Mouse (Mus musculus): ENCODE measurements around the gene Cotl1.

The Cotl1 gene

DNA sequence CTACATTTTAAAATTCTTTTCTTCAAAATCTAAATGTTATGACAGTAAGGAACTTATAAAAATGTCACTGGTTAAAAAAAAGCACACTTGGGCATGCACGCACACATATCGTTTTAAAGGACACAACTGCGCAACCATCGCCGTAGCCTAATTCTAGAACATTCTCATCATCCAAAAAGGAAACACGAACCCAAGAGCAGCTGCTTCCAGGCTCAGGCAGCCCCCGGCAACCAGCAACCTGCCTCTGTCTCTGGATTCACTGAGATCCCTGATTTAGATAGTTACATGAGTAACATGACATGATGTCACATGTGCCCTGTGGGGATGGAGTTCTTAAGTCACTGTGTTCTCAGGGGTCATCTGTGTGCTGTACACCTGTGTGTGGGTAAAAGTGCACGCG is 17.1 kb downstream of the Cotl1 start:
- in situ Hi-C loops (cut with MboI; ENCODE audit: unreplicated experiment in 2 of 2): no loop called here

DNA sequence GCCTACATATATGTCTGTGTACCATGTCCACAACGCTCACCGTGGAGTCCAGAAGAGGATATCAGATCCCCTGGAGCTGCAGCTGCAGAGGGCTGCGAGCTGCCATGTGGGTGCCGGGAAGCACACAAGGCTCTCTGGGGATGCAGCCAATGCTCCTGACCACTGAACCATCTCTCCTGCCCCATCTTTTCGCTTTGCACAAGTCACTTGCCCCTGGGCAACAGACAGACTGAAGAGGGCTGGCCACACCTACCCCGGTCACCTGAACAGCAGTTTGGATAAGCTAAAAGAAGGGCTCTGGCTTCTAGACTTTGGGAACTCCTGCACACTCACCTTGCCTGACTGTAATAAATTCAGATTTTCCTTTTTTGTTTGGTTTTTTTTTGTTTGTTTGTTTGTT is 18.7 kb downstream of the Cotl1 start:
- in situ Hi-C loops (cut with MboI; ENCODE audit: unreplicated experiment in 2 of 2): no loop called here

DNA sequence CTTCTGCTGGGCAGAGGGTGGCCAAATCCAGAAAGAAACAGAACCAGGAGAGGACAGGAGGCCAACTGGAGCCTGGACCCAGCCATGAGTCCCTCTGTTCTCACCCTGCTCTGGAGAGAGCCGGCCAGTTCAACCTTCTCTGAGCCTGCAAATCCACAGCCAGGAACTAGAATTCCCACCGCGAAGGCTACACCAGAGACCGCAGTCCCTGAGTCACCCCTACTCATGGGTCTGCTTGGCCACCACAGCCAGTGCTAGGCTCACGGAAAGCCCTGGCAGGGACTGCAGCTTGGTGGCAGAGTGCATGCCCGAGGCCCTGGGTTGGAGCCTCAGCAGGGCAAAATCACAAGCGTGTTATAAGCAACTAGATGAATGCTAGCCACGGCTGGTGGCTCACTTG is 20.4 kb downstream of the Cotl1 start:
- in situ Hi-C loops (cut with MboI; ENCODE audit: unreplicated experiment in 2 of 2): no loop called here

DNA sequence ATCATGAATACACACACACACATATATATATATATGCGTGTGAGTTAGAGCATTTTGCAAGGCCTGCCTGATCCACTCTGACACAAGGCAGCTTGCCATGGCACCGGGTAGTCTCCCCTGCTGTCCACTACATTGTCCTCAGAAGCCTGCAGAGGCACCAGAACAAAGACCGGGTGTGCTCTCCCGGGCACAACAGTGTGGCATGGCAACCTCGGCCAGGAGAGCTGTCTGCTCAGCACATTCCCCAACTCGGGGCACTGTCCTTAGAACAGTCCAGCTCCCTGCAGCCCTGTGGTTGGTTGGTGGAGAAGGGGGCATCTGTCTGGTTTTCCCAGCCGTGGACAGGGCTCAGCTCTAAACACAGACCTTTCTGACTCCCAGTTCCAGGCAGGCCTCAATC is 21.0 kb downstream of the Cotl1 start:
- in situ Hi-C loops (cut with MboI; ENCODE audit: unreplicated experiment in 2 of 2): no loop called here

DNA sequence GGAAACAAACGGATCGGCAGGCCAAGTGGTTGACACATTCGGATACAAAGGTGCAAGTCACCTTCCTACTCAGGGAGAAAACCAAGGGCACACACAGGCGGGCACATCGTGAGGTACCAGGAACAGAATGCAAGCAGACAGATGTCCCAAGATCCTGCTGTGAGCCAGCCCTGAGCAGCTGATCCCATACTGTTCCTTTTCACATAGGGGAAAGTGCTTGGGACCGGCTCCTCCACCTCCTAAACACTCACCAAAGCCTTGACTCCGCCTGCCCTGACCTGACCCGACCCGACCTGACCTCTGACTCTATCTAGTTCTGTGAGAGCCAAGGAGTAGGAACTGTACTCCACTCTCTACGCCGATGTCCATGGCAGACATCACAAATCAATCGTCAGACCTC is 22.9 kb downstream of the Cotl1 start:
- in situ Hi-C loops (cut with MboI; ENCODE audit: unreplicated experiment in 2 of 2): no loop called here

DNA sequence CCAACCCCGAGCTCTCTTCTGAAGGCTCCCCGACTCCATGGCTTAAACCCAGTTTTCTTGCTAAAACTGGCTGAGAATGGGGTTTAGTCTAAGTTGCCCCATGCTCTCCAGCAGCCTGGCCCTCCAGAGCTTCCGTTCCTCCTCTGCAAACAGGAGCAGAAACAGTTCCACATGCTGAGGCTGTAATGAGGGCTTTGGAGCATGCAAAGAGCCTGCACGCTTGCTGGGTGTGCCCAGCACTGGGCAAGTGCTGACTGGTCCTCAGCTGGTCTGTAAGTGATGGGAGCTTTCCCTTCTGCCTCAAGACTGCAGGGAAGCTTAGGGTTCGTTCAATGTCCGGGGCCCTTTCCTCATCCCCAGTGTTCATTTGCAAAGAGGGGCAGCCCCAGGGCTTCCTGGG is 24.1 kb downstream of the Cotl1 start:
- in situ Hi-C loops (cut with MboI; ENCODE audit: unreplicated experiment in 2 of 2): no loop called here

DNA sequence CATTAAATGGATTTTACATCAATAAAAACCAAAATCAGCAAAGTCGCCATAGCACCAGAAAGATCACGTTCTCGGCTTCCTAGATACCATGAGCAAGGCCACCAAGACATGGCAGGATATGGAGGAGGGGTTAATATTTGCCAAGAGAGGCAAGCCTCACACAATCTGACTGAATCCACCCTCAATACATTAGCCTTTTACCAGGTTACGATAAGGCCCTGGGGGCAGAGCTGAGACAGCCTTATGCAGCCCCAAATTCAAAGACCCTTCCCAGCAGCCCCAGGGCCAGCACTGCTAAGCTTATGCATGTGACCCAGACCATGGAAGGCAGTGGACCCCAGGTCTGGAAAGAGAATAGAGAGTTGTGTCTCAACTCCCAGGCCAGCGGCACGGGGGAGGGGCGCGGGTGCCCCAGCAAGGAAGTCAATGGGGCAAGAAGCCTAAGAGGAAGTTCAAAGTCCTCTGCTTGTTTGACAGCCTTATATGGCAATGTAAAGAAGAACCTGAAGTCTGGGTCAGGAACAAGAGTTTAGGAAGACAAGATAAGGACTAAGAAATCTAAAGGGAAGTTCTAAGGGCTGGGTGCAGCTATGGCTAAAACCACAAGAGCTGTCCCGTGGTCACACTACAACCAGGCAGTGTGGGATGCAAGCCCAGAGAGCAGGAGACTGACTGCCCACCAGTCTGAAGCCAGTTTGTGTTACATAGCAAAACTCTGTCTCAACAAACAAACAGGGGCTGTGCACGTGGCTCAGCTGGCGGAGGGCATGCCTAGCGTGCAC is 27.5 kb downstream of the Cotl1 start:
- in situ Hi-C loops (cut with MboI; ENCODE audit: unreplicated experiment in 2 of 2): no loop called here

DNA sequence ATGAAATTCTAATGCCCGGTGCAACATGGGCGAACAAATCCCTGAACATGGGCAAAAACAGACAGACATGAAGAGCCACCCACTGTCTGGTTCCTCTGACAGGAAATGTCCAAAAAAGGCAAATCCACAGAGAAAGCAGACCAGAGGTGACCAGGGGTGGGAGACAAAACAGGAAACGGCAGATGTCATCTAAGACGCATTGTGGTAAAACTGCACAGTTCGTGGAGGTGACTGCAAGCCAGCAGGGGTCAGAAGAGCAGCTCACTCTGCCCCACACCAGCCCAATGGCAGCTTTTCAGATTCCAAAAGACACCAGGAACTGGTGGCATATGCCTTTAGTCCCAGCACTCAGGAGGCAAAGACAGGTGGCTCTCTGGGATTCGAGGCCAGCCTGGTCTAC is 28.4 kb downstream of the Cotl1 start:
- in situ Hi-C loops (cut with MboI; ENCODE audit: unreplicated experiment in 2 of 2): no loop called here

DNA sequence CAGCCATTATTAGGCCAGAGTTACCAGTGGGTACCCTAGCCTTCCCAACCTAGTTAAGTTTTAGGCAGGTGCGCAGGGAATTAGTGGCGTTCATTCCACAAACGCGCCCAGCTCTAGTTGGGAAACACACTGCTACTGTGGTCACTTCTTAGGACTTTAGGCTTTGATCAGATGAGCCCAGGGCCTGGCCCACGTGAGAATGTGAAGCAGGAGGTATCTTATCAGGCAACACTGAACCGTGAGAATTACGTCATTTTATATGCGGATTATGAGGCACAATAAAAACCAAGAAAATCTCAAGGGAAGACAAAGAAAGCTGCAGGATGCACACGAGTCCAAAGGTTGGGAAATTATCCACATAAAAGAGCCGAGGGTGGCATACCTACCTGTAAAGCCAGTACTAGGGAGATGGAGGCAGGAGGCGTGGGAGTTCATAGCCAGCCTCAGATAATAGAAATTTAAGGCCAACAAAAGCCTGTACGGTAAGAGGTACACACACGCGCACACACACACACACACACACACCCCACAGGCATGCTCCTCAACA is 29.3 kb downstream of the Cotl1 start:
- in situ Hi-C loops (cut with MboI; ENCODE audit: unreplicated experiment in 2 of 2): no loop called here

DNA sequence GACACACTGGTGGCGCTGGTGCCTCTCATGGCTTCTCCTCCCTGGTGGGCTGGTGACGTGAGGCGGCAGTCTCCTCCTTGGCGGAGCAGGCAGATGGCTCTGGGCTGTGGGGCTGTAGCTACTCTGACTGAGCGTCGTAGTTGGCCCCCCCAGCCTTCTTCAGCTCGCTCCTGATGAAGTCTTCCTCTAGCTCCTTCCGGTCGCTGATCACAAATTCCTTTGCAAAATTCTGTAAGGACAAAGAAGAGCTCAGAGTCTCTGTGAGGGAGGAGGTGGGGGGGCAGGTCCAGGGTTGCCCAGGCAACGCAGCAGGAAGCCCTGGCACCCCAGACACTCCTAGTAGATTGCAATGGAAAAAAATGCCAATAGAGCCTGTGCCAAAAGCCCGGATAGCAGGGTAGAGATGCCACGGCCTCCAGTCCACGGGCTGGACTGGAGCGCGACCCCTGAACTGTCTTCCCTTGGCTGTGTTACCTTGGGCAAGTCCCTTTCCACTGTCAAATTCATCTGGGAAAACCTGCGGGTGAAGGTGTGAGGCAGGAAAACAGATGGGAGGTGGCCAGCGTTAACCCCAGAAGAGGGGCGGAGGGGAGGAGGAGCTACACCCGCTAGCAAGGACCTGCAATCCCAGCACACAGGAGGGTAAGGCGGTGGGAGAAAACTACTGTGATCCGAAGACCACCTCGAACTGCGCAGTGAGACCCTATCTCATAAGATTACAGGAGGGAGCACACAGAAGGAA is 30.0 kb downstream of the Cotl1 start:
- in situ Hi-C loops (cut with MboI; ENCODE audit: unreplicated experiment in 2 of 2): no loop called here

DNA sequence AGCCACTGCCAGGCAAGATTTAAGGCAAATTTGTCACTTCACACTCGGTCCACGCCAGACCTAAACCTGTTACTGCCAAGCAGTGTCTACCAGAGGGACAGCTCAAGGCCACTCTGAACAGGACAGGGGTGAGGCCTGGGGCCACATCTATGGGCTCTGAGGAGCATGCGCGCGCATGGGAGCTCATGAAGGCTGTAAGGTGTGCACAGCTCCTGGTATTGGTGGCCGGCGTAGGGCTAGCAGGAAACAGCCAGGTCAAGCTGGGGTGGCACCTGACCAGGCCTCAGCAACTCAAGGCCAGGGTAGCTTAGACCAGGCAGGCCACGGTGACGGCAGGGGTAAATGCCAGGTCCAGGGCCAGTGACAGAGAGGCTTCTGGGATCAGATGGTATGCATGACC is 30.7 kb downstream of the Cotl1 start:
- in situ Hi-C loops (cut with MboI; ENCODE audit: unreplicated experiment in 2 of 2): loop anchor here in 1 of 2 experiments (5.0 kb wide), 1 partner anchor 33 kb away; the partner anchor contains the start of gene Cotl1

DNA sequence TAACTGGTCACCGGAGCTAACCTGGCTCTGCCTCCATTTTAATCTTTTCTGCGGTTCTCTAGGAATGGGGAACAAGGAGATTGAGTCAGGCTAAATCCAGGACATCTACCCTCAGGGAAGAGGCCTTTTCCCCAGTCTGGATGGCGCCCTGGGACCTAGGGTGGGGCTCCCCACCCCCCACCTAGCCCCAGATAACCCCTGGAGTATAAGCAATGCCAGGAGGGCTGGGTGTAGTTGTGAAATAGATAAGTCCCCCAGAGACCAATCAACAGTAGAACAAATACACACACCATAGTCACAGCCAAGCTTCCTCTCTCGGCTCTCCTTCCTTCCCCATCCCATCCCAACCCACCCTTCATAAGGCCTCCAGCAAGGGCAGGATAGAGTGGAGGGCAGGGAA is 32.7 kb downstream of the Cotl1 start:
- in situ Hi-C loops (cut with MboI; ENCODE audit: unreplicated experiment in 2 of 2): loop anchor here in 1 of 2 experiments (5.0 kb wide), 1 partner anchor 35 kb away; the partner anchor contains the start of gene Cotl1

DNA sequence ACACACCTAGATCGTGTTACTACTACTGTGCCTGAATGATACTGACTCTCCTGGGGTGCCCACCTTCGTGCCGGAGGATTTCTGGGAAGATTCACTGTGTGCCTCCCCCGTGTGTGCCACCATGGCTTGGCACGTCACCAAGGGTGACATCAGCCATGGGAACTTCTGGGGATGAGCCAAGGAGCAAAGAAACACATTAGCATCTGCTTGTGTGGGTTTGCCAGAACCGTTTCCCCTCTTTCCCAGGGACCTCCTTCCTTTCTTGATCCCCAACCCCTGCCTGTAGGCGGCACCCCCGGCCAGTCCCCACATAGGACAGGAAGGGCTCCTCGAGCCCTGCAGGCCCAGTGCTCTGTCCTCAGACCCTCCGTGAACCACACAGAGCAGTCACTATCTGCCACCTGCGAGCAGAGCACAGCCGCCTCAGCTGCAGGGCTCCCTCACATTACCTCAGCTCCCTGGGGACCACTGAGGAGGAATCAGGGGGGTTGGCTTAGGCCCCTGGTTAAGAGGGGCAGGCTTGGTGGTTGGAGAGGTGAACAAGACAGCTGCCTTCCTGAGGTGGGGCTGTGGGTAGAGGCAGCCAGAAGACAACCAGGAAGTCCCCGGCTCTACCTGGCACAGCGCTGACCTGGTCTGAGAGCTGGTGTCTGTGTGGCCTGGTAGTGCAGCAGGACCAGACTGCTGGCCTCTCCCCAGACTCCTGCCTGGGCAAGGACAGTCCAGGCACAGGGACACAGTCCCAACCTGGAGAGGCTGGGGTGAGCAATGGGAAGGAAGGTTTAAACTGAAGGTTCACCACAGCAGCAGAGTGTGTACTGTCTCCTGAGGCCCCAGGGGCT is 33.7 kb downstream of the Cotl1 start:
- in situ Hi-C loops (cut with MboI; ENCODE audit: unreplicated experiment in 2 of 2): loop anchor here in 1 of 2 experiments (5.0 kb wide), 1 partner anchor 36 kb away; the partner anchor contains the start of gene Cotl1

DNA sequence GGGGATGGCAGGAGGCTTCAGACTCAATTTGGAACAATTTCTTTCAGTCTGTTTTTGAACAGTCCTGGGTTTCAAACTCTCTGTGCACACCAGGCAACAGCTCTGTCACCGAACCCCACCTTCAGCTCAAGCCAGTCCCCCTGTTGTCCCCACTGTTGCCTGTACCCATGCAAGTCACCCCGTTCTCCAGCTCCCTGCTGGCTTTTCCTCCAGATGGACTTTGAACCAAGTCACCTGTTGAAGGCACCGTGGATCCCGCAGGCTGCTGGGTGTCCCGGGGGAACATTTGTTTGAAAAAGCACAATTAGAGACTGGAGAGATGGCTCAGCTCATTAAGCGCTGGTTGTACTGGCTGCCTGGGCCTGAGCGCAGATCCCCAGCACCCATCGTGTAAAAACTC is 35.1 kb downstream of the Cotl1 start:
- in situ Hi-C loops (cut with MboI; ENCODE audit: unreplicated experiment in 2 of 2): loop anchor here in 1 of 2 experiments (5.0 kb wide), 1 partner anchor 37 kb away; the partner anchor contains the start of gene Cotl1

DNA sequence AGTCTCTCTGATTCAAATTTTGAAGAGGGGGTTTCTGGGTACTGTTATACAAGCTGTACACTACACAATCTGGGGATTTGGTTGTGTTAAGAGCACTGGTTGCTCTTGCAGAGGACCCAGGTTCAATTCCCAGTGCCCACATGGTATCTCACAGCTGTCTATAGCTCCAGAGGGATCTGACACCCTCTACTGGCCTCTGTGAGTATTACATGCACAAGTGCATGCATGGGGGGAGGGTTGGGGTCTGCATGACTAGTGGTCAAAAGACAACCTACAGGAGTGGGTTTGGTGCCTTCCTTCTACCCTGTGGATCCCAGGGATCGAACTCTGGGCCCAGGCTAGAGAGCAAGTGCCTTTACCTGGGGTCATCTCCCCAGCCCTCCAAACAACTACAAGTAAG is 37.8 kb downstream of the Cotl1 start:
- in situ Hi-C loops (cut with MboI; ENCODE audit: unreplicated experiment in 2 of 2): no loop called here

DNA sequence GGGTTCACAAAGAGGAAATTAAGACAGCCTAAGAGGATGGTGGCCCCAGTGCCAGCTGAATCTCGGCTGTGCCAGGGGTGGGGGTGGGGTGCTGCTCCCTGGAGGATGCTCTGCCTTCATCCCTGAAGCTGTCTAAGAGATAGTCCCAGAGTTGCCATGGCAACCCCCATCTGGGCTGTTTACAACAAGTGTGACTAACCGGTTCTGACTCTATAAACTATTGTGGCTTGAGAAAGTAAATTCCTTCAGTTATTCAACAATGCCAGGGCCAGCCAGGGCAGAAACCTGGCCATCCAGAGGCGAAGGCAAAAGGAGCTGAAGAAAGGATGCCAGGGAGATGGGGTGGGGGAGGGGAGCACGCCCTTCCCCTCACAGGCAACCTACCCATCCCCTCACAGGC is 39.2 kb downstream of the Cotl1 start:
- in situ Hi-C loops (cut with MboI; ENCODE audit: unreplicated experiment in 2 of 2): no loop called here

DNA sequence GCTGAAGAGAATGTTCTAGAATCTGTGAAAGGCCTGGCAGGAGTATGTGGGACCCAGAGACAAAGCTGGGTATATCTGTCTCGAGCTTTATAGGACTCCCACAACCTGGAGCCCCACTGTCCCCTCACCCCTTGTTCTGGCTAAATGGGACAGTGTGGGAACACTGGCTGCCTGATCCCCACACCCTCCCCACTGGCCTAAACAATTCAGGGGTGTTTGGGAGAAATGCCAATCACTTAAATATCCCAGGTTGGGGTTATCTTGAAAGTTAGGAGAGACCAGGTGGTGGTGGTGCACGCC is 41.4 kb downstream of the Cotl1 start:
- in situ Hi-C loops (cut with MboI; ENCODE audit: unreplicated experiment in 2 of 2): loop anchor here in 1 of 2 experiments (10.0 kb wide), 1 partner anchor 256 kb away; no protein-coding TSS in a partner anchor

DNA sequence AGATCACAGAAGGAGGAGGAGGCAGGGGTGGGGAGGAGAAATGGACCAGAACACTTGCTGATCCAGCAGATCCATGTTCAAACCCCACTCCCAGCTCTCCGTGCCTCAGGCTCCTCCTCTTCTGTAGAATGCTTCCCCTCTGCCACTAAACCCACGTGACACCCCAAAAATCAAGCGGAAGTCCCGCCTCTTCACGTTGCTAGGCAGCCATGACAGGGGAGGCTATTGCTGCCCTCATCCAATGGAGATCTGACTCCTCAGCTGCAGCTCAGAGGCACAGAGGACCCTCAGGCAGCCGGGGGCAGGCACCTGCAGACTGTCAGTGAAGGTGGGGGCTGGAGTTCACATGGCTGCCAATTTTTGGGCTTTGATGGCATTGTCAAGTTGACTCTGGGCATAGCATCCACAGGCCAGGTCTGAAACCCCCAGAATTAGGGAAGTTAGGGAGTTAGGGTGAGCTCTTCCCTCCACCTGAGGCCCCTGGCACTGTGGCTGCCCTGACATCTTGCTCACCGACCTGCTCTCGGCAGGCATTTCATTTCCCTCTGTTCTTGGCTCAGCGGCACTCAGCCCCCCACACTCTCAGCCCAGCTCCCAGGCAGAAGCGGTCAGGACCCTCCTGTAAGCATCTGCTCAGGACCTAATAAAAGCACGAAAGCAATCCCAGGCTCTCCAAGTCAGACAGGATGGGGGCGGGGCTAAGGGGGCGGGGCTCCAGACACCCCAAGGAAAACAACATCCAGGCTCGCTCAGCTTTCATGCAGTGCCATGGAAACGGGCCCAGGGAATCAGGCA is 42.0 kb downstream of the Cotl1 start:
- in situ Hi-C loops (cut with MboI; ENCODE audit: unreplicated experiment in 2 of 2): loop anchor here in 1 of 2 experiments (10.0 kb wide), 1 partner anchor 256 kb away; no protein-coding TSS in a partner anchor

DNA sequence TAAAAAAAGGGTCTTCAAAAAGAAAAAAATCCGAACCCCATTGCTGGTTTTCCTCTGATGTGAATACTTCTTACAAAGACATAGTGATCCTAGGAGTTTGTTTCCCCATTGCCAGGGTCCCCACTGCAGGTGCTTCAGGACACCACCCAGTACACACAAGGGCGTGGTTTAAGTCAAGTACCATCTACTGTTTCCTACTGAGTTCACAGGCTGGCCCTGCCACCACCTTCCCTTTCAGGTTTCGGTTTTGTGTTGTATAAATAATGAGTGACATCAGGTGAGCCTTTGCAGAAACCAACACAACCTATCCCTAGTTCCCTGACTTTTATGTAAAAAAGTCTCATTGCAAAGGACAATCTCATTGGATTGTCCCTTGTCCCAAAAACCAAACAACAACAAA is 44.7 kb downstream of the Cotl1 start:
- in situ Hi-C loops (cut with MboI; ENCODE audit: unreplicated experiment in 2 of 2): loop anchor here in 1 of 2 experiments (10.0 kb wide), 1 partner anchor 259 kb away; no protein-coding TSS in a partner anchor

DNA sequence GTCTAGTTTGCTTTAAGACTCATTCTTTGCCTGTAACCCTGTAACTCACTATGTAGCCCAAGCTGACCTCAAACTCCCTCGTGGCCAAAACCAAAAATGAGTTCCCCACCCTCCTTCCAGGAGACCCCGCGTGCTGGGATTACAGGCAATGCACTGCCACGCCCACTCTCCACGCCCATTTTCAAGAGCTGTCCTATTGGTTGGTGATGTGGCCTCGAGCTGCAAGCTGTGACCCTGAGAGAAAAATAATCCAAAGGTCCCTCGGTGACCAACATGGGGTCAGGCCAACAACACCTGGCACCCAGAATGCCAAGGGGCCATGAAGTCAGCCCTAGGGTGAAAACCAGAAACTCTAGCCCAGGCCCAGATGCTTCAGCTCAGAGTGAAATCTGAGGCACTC is 45.7 kb downstream of the Cotl1 start:
- in situ Hi-C loops (cut with MboI; ENCODE audit: unreplicated experiment in 2 of 2): loop anchor here in 1 of 2 experiments (10.0 kb wide), 1 partner anchor 260 kb away; no protein-coding TSS in a partner anchor

Data from v-Abl transformed pro-B cells (cell line).